Mouse (Mus musculus): ENCODE measurements around the gene Btrc. TPM values are rescaled to one million over a fixed set of nuclear protein-coding genes. Genes with fewer than 3 reads are reported as not detected.

Gene Btrc
- polyA plus RNA-seq, 1 experiment, result 5.0 TPM

DNA sequence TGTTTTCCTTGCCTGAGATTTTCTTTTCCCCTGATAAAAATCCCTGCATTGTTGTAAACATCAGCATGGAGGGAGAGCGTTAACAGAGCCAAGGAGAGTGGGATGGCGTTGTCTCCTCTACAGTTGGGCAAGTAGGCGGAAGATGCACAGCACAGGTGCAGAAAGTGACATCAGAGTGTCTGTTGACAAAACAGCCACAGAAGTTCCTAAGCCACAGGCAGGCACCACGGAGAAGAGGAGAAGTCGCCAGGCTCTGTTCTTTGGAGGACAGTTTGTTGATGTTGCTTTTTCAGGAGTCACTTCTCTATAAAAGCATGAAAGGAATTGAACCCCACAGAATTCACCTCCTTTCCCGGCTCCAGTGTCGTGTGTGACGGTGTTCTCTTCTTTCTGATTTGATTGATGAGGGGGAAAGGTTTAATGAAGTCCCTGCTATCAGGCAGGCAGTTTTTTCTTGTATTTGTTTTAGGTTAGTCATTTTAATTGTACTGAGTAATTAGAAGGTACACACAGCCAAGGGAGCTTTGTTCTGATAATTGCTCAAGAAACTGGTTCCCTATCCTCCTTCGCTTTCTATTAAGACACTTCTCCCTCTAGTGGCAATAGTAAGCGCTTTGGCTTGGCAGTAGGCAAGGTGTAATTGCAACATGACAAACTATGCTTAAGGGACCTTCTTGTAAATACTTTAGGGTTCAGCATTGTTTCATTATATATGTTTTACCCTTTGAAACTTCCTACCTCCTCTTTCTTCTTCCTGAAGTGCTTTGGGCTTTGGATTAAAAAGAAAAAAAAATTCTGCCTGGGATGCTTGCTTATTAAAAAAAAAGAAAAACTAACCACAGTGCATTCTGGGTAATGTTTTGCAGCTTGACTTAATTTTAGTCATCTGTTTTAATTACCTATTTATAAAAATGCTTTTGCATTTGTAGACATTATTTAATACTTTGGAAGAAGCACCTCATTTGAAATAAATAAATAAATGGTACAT, 97.5 kb downstream of the Btrc start:
- no peak overlapping the region for H3K4me3 ChIP-seq (replicated peaks)
- H3K9me3 ChIP-seq, result no peaks in the 10 kb centered on the region
- TF ChIP-seq FLI1 (IDR thresholded peaks at IDR 0.05; ENCODE audit: low read length) (no peak), GATA1 (IDR thresholded peaks at IDR 0.05; ENCODE audit: borderline replicate concordance, low read length) (no peak)
- H3K4me1 ChIP-seq, result no peaks in the 10 kb centered on the region
- peaks cover 4% of the 10 kb centered on the region for H3K36me3 ChIP-seq (replicated peaks; ENCODE audit: low read length)
- no peaks in the 10 kb centered on the region for H3K27me3 ChIP-seq (replicated peaks)

DNA sequence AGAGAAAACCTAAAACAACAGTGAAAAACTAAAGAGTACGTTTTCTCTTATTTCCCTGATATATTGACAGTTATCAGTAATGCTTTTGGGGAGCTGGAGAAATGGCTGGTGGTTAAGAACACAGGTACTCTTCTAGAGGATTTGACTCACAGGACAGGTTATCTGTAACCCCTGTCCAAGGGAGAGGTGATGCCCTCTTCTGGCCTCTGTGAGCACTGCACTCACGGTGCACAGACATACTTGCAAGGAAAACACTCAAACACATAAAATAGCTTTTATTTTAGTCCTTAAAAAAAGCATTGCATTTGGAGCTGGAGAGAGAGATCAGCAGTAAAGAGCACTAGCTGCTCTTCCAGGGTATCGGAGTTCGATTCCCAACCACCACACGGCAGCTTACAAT, 106.2 kb downstream of the Btrc start:
- no peaks in the 10 kb centered on the region for H3K9me3 ChIP-seq
- H3K36me3 ChIP-seq (replicated peaks; ENCODE audit: low read length), result peaks cover 3% of the 10 kb centered on the region
- H3K4me3 ChIP-seq (replicated peaks), result no peak overlapping the region
- H3K27me3 ChIP-seq (replicated peaks), result no peaks in the 10 kb centered on the region
- TF ChIP-seq GATA1 (IDR thresholded peaks at IDR 0.05; ENCODE audit: borderline replicate concordance, low read length), result no peak
- TF ChIP-seq FLI1 (IDR thresholded peaks at IDR 0.05; ENCODE audit: low read length), result no peak
- peaks cover 6% of the 10 kb centered on the region; the same call in 1 of the 2 replicates for H3K4me1 ChIP-seq

DNA sequence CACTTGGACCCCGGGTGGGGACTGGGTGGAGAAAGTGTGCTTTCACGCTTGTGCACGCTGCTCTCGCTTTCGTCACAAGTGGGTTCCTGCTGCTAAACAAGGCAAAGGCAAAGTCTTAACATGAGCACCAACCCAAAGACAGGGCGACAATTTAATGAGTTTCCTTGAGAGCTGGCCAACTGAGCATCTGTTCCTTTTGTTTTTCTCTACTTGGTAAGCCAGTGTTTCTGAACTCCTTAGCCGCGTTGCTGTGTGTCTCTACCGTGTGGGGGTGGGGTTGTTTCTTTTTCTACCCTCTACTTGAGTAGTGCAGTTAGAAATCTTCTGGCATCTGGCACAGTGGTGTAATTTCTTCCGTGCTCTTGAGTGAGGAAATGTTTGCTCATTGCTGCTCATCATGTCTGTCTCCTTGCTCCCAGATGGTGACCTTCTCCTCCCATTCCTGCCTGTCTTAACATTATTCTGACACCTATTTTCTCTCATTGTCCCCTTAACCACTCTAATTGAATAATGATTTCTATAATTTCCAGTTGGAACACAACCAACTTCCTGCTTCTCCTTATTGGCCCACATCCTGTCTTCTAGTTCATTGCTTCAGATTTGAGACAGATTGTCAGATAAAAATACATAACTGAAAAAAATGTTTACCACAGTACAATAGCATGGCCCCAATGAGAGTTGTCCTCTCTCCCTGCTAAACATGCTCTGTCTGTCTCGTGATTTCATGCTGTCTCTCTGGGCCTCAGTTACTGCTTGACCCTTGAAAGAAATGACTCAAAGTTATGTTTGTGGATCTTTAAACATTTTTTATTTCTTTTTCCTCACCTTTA, 109.4 kb downstream of the Btrc start:
- Histone ChIP-seq H3K4me1 (peaks cover 6% of the 10 kb centered on the region; the same call in 1 of the 2 replicates), H3K4me3 (replicated peaks) (no peak overlapping the region), H3K36me3 (replicated peaks; ENCODE audit: low read length) (peaks cover 3% of the 10 kb centered on the region), H3K9me3 (no peaks in the 10 kb centered on the region), H3K27me3 (replicated peaks) (no peaks in the 10 kb centered on the region)
- no peak for TF ChIP-seq FLI1 (IDR thresholded peaks at IDR 0.05; ENCODE audit: low read length)
- TF ChIP-seq GATA1 (IDR thresholded peaks at IDR 0.05; ENCODE audit: borderline replicate concordance, low read length), result no peak

DNA sequence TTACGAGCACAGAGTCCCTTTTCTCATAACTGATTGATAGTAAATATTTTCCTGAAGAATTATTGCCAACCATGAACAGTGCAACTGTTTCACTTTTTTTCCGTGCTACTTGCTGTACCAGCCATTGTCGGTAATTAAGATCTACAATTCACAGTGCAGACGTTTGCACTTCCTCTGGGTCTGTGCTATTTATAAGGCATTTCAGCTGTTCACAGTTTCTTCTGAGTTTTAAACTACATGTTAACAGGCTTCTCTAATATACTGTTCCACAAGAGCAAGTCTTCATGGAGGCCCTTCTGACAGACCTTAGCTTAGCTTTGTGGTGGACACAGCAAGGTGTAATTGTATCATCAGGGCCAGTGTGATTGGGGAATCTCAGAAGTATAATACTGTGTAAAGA, 111.2 kb downstream of the Btrc start:
- H3K36me3 ChIP-seq (replicated peaks; ENCODE audit: low read length), result peaks cover 3% of the 10 kb centered on the region

DNA sequence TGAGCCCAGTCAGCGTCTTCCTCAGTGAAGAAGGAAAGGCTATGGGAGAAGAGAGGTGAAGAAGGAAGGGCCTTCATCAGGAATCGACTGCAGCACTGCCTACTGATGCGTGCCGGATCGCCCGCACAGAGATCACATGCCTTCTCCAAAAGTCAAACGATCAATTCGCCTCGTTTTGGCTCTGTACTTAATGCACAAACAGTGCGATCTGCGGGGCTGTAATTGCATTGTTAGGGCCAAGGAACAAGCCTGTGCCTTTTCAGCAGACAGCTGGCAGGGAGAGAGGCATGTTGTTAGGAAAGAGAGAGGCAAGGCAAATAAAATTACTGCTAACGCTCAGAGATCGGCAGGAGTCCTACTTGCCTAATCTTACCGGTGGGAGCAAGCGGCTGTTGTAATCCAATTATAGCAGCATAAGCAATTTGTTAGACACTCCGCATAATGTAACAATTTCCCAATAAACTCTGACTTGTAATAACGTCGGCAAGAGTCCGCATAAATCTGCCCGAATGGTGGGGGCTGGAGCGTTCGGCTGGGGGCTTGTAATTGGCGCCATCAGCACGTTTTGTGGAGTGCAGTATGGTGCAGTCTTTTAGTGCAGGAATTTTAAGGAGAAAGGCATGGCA, 112.5 kb downstream of the Btrc start:
- Histone ChIP-seq H3K27me3 (replicated peaks) (no peaks in the 10 kb centered on the region), H3K9me3 (no peaks in the 10 kb centered on the region), H3K36me3 (replicated peaks; ENCODE audit: low read length) (peaks cover 3% of the 10 kb centered on the region), H3K4me1 (peaks cover 6% of the 10 kb centered on the region; the same call in 1 of the 2 replicates), H3K4me3 (replicated peaks) (no peak overlapping the region)
- TF ChIP-seq FLI1 (IDR thresholded peaks at IDR 0.05; ENCODE audit: low read length), result no peak
- TF ChIP-seq GATA1 (IDR thresholded peaks at IDR 0.05; ENCODE audit: borderline replicate concordance, low read length), result no peak

More for the DNA sequence above, 111.2 kb downstream of the Btrc start:
- Histone ChIP-seq H3K27me3 (replicated peaks) (no peaks in the 10 kb centered on the region), H3K4me3 (replicated peaks) (no peak overlapping the region), H3K4me1 (peaks cover 6% of the 10 kb centered on the region; the same call in 1 of the 2 replicates), H3K9me3 (no peaks in the 10 kb centered on the region)
- TF ChIP-seq GATA1 (IDR thresholded peaks at IDR 0.05; ENCODE audit: borderline replicate concordance, low read length) (no peak), FLI1 (IDR thresholded peaks at IDR 0.05; ENCODE audit: low read length) (no peak)

DNA sequence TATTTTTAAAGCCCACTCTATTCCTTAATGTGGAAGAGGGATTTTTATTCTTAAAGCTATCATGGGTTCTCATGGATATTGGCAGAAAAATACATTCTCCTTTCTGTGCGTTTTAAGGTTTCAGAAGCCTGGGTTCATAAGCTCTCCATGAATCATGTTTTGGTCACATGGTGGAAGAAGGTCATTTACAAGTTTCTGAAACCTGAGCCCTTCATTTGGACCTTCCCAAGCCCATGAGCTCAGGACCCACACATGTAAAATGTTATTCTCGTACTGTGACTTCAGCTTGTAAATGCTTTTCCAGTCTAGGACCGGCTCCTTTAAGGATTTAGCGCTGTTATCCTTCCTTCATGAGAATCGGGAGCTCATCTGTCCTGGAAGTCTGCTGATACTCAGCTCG, 116.0 kb downstream of the Btrc start:
- no peaks in the 10 kb centered on the region for H3K36me3 ChIP-seq (replicated peaks; ENCODE audit: low read length)
- no peaks in the 10 kb centered on the region for H3K27me3 ChIP-seq (replicated peaks)
- TF ChIP-seq FLI1 (IDR thresholded peaks at IDR 0.05; ENCODE audit: low read length) (no peak), GATA1 (IDR thresholded peaks at IDR 0.05; ENCODE audit: borderline replicate concordance, low read length) (no peak)
- no peaks in the 10 kb centered on the region for H3K4me1 ChIP-seq
- no peaks in the 10 kb centered on the region for H3K9me3 ChIP-seq
- H3K4me3 ChIP-seq (replicated peaks), result no peak overlapping the region

DNA sequence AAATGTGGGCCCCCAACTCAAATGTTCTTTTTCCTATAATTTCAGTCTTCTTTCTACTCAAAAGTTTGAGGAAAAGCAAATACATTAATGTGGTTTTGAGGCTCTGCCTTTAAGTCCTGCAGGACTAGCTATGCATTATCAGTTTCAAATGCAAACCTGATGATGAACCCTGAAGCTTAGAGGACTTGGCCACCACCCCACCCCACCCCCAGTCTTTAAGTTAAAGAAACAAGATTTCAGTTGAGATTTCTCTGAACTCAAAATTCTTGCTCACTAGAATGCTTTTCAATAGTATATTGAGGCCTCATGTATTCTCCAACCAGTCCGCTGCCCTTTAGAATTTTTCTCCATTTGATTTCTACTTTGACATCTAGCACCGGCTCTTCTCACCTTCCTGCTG, 117.0 kb downstream of the Btrc start:
- no peak for TF ChIP-seq FLI1 (IDR thresholded peaks at IDR 0.05; ENCODE audit: low read length)
- Histone ChIP-seq H3K36me3 (replicated peaks; ENCODE audit: low read length) (no peaks in the 10 kb centered on the region), H3K9me3 (no peaks in the 10 kb centered on the region), H3K27me3 (replicated peaks) (no peaks in the 10 kb centered on the region), H3K4me3 (replicated peaks) (no peak overlapping the region), H3K4me1 (no peaks in the 10 kb centered on the region)

DNA sequence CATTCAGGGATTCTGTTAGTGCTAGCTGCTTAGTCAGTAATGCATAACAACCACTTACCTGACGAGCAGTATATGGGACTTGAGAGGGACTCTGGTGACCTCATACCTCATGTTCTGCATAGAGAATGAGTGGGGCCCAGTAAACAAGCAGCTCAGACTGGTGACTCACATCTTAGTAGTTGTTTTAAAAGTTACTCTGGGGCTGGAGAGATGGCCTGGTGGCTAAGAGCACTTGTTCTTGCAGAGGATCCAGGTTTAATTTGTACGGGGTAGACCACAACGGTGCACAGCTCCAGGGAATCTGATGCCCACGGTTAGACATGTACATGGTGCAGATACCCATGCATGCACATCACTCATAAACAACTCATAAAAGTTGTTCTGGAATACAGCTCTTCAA, 117.4 kb downstream of the Btrc start:
- H3K27me3 ChIP-seq (replicated peaks), result no peaks in the 10 kb centered on the region
- TF ChIP-seq FLI1 (IDR thresholded peaks at IDR 0.05; ENCODE audit: low read length) (no peak), GATA1 (IDR thresholded peaks at IDR 0.05; ENCODE audit: borderline replicate concordance, low read length) (no peak)
- no peak overlapping the region for H3K4me3 ChIP-seq (replicated peaks)
- H3K36me3 ChIP-seq (replicated peaks; ENCODE audit: low read length), result no peaks in the 10 kb centered on the region
- no peaks in the 10 kb centered on the region for H3K9me3 ChIP-seq
- H3K4me1 ChIP-seq, result no peaks in the 10 kb centered on the region

DNA sequence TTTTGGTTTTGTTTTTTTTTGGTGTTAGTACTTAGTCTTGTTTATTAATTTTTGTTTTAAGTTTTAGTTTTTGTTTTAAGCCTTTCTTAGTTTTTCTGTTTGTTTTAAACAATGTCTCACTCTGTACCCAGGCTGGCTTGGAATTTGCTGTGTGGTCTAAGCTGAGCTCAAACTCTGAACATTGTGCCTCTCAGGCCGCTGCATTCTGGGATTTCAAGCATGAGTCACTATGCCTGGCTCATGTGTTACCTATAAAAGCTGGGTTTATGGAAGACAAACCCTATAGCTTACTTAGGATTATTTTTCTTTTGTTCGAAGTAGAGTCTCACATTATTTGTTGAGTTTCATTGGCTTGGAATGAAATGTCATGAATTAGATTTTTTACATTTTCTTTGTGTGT, 119.9 kb downstream of the Btrc start:
- no peaks in the 10 kb centered on the region for H3K9me3 ChIP-seq
- H3K4me1 ChIP-seq, result no peaks in the 10 kb centered on the region

More for the DNA sequence above, 119.9 kb downstream of the Btrc start:
- Histone ChIP-seq H3K36me3 (replicated peaks; ENCODE audit: low read length) (no peaks in the 10 kb centered on the region), H3K4me3 (replicated peaks) (no peak overlapping the region), H3K27me3 (replicated peaks) (no peaks in the 10 kb centered on the region)
- TF ChIP-seq GATA1 (IDR thresholded peaks at IDR 0.05; ENCODE audit: borderline replicate concordance, low read length) (no peak), FLI1 (IDR thresholded peaks at IDR 0.05; ENCODE audit: low read length) (no peak)
